Mouse (Mus musculus) layer of hippocampus, postnatal 10 days (tissue): Measurements from ENCODE around the gene Alpl. TPM values are rescaled to one million over a fixed set of nuclear protein-coding genes. Genes with fewer than 3 reads are reported as not detected.

Experiments
- DNase-seq, 2 experiments: peaks; one replicate each; pipeline ENCODE4 v3.0.0; 2021; ENCODE audit warnings: low spot score in 2 of 2
- total RNA-seq, 2 experiments: library from RNA; stranded (reverse); gene quantifications; 2 replicates each; pipeline ENCODE4 v1.2.3; 2021

Gene Alpl
- total RNA-seq, 2 experiments from 2014 or later = 6.0 to 7.4 TPM

DNA sequence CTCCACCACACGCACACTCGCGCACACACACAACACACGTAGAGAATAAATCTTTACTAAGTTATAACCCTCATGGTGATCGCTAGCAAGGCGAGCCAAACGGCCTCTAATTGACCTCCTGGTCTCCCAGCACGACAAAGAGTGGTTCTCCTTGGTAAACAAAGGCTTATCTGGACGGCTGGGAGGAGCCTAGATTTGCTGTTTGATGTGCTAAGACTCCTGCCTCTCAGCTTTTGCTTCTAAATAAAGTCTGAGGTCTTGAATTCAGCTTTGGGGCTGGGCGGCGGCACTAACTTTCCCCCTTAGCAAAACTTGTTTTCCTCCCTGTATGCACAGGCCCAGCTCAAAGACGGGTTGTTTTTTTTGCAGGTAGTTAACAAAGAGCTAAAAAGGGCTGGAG lies 5.0 kb upstream of the Alpl start:
- no peak for DNase-seq

GRCm38 (mm10) chr4:137800324-137800723 lies 4.1 kb upstream of the Alpl start:
- DNase-seq = no peak

- DNase-seq = no peak
These were observed 854 bp upstream of the Alpl start for GRCm38 (mm10) chr4:137797038-137797437.

GRCm38 (mm10) chr4:137794178-137794900 lies 1.8 kb downstream of the Alpl start:
- DNase-seq = no peak

DNA sequence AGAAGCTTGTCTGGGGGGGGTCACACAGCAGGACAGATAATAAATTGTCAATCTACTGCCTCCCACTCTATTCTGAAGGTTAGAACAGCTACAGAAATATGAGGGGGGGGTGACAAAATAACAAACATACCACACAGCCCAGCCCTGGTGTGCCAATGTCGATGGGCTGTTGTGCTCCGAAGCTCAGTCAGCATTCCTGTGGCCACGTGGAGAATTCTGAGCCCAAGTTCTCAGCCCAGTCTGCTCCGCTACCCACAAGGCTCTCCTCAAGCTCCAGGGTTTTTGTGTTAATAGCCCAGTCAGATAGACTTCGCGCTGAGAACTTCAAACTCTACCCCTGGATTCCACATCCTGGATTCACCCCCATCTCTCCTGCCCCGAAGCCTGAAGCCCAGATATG lies 2.6 kb downstream of the Alpl start:
- no peak for DNase-seq

- DNase-seq = no peak
These were observed 4.7 kb downstream of the Alpl start for GRCm38 (mm10) chr4:137791440-137791839.

- DNase-seq = no peak
These were observed 5.2 kb downstream of the Alpl start for GRCm38 (mm10) chr4:137790981-137791380.

DNA sequence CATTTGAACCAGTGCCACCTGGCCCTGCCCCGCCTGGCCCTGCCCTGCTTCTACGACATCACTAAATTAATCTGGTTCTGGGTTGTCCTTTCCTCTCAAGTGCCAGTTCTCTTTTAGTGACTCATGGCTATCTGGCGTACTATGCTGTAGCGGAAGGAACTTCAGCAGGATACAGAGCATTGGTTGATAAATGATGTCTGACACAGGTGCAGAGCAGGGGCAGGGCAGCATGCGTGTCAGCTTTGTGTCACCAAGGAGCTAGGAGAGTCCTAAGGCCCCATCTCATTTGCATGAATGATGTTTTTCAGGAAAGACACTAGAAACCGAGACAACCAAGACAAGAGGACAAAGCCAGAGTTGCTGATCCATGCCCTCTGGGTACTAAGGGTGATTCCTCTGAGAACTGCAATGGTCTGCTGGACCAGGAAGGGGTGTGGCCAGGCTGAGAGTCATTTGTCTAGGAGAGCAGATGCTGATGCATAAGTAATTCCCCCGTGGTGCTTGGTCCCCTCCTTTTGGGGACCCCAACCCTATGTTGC lies 7.6 kb downstream of the Alpl start:
- no peak for DNase-seq

DNA sequence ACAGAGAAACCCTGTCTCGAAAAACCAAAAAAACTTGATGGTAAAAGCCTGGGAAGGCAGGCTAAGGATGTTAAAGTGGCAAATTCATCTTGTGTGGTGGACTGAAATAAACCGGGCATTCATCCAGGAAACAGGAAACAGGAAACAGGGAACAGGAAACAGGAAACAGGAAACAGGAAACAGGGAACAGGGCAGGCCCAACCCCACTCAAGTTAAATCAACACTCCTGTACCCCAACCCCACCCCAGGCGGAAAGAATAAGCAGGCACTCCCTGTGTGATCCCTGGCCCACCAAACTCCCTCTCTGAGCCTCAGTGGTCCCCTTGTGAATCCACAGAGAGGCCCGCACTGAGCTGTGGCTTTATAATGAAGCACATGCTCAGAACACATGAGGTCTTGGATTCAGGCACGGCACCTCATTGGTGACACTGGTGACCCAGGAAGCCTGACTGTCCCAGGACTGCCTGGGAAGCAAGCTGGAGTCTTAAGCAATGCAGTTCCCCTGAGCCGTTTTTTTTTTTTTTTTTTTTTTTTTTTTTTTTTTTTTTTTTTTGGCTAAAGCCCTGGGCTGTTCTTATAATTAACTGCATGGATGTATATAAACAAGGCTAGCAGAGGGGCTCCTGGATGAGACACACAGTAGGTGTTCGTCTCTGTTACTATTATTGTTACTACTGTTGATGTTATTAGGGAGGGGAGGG lies 8.4 kb downstream of the Alpl start:
- no peak for DNase-seq

DNA sequence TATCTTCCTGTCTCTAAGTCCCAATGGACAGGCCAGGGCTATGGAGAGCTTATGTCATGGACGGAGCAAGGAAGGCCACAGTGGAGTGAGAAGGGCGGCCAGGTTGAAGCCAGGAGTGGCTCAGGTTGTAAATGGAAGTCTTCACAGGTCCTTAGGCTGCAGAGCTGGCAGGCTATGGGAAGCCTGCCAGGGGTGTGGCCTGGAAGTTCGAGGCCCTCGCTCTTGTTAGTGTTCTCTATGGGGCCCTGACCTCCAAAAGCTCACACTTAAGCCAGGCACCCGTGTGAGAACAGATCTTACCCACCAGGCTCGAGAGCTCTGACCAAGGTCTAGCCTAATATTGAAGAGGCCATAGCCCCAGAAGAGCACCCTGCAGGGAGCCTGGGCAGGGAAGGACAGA lies 9.7 kb downstream of the Alpl start:
- no peak for DNase-seq

- no peak for DNase-seq
These were observed 10.9 kb downstream of the Alpl start for GRCm38 (mm10) chr4:137785270-137785669.

GRCm38 (mm10) chr4:137784741-137785140 lies 11.4 kb downstream of the Alpl start:
- no peak for DNase-seq

DNA sequence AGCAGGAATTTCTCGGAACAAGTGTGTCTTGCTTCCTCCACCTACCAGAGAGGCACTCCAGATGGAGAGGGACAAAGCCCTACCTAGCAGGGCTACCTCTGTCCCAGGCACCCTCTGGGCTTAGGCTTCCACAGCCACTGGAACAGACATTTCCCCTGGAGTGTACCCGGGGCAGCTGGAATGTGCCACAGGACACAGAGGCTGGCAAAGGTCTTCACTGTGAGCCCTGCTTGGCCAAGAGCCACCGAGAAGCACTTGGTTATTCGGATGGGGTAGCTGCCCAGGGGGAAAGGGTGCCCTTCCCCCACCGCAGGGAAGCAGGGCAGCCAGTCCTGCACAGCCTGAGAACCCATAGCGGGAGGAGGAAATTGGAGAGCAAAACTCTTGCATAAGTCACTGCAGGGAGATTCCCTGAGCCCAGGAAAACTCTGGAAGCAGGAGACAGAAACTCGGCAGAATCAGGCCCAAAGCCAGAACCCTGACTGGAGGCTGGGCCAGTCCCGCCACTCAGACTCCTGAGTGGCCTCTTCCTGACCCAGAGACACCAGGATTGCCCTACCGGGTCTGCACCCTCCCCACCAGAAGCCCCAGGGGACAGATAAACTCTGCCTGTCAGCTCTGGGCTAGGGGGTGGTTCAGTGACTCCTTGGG lies 12.5 kb downstream of the Alpl start:
- DNase-seq = peak; percentile 73 to 77

DNA sequence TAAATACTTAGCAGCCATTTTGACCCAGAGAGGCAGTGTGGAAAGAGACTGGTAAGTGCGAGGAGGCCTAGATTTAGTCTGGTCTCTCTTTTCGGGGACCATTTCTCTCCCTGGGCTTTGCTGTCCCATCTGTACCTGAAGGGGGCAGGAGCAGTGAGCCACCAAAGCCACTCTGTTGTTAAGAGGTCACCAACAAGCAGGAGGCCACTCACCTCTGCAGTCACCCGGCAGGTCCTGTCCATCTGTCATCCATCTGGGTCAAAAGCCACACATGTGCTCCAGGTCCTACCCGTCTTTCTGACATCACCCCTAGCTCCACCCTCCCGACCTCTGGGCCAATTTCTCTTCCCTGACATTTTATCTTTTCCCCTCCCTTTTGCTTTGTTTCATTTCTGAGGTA lies 14.2 kb downstream of the Alpl start:
- no peak for DNase-seq

DNA sequence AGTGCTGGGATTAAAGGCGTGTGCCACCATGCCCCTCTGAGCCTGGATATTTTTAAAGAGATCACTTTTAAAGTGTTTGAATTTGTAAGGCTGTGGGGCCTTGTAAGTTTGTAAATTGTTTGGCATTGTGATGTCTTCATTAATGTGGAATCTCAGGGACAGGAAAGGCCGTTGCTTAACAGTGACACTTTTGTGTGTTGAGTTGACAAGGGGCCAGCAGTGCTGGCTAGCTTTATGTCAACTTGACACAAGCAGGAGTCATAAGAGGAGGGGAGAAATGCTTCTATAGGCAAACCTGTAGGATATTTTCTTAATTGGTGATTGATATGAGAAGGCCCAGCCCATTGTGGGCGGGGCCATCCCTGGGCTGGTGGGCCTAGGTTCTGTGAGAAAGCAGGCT lies 15.2 kb downstream of the Alpl start:
- no peak for DNase-seq

DNA sequence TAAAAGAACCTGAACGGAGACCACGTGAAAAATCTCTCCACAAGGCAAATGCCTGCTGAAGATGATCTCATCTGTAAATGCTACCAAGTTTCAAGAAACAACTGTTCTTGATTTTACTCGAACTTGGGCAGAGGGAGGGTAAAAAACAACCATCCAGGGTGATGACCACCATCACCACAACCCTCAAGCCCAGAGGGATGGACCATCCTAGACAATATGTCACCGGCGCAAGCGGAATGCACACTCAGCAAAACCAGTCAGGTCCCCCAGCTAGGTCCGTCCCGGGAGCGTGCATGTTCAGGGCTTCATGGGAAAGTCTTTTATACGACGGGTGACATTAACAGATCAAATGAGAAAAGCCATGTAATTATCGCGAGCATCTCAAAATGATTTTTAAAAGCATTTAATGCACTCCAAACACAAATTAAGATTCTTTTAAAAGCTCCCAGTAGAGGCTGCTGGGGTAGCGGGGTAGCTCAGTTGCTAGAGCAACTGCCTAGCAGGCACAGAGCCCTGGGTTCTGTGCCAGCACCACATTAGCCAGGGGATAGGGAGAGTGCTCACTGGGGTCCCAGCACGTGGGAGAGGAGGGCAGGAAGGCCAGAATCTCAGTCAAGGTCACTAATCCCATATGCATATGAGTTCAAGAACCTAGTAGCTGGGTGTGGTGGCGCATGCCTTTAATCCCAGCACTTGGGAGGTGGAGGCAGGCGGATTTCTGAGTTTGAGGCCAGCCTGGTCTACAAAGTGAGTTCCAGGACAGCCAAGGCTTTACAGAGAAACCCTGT lies 17.6 kb downstream of the Alpl start:
- no peak for DNase-seq

GRCm38 (mm10) chr4:137777866-137778265 lies 18.3 kb downstream of the Alpl start:
- DNase-seq = no peak

GRCm38 (mm10) chr4:137774505-137774904 lies 21.7 kb downstream of the Alpl start:
- no peak for DNase-seq

GRCm38 (mm10) chr4:137774013-137774412 lies 22.2 kb downstream of the Alpl start:
- no peak for DNase-seq

DNA sequence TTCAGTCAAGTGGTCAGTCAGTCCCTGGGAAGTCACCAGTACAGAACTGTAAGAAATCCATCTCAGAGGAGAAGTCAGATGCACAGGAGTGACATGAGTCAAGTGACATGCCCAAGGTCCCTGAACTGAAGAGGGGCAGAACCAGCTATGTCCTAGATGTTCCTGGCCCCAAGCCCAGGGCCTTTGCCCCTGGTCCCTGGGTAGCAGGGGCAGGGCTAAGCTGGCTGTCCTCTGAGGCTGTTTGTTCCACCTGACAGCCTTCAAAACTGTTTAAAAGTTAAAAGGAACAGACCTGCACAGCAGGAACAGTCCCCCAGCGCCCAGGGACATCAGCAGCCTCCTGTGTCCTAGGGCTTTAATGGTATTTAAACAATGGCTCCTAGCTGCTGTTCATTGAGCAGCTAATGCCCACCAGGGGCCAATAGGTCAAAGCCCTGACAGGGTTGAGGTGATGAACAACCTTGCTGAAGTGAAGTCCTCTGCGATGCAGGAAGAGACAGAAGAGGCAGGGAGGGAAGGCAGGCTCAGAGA lies 22.8 kb downstream of the Alpl start:
- DNase-seq = no peak

DNA sequence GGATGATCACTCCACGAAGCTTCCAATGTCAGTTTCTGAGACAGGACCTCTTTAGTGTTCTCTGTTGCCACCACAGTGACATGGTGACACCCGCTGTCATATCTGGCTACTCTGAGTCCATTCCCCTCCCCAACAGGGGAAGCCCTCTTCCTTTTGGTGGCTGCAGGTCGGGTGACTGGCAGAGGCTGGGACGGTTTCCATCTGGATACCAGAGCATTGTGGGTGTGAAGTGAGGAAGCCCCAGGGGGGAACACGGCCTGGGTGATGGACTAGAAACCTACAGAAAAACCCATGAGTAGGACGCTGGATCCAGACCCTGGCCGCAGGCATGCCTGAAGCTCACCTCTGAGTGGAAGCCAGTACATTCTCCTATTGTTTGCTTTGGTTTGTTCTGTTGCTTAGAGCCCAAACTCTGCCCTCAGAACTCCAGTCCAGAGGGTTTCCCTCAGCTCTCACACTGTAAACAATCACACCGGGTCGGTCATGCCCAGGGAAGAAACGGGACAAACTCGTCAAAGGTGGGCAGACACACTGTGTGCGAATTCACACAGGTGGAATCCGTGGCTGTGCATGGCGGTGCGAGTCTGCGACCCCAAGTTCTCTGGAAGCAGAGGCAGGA lies 23.6 kb downstream of the Alpl start:
- DNase-seq = no peak
